ENCODE assay signal across 12 mouse cellular contexts in the genomic region with DNA sequence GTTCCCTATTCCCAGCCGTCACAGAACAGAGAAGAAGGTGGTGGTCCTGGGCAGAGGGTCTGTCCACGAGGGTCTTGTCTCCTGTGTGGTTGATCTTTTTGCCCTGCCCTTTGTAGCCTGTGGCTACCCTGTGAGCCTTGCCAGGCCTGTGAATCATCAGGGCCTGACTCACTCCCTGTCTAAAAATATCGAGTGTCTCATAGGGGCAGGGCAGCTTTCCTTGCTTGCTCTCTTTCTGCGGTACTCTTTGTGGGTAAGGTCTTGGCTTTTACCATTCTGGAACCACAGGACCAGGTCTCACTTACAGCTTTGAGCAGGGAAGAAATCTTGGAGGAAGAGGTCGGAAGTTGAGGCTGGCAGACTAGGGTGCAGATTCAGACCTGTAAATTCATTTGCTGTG.
A peak's percentile ranks its signal among the peaks of the same experiment; 100 is the strongest.
DNase-seq lines count a peak whose midpoint lies in the region; ATAC-seq and TF ChIP-seq lines count a peak whose summit lies in the region.
"Had no signal": no experiment of that assay in that cellular context is flagged by ENCODE, and none has a peak within 500 bp of the region (broad histone marks: within the 10 kb centered on the region; RNA-seq: fewer than 3 reads in every experiment).

No protein-coding gene starts in this region.

- intact Hi-C loops in gastrocnemius, adult 2 months (cut with DNase I), result no loop called here

- no peak for TF ChIP-seq CTCF in gastrocnemius, adult 2 months (IDR thresholded peaks at IDR 0.05)

- H3K4me3 ChIP-seq in gastrocnemius, adult 2 months, result no peak overlapping the region

- ATAC-seq in monocyte, adult 5-6 weeks (replicated peaks; ENCODE audit: insufficient number of reproducible peaks, low FRiP score, low TSS enrichment, poor library complexity, severe bottlenecking), result no peak
- ATAC-seq: forebrain, embryonic 14.5 days had no signal

- DNase-seq in adrenal gland, adult (ENCODE audit: inconsistent age in 2 of 2, low spot score in 1 of 2), result peak; percentile 70 to 87
- no peak for DNase-seq in adrenal gland, postnatal 4 days (ENCODE audit: low spot score in 2 of 2)
- DNase-seq in urinary bladder, postnatal 14 days (ENCODE audit: low spot score), result peak; percentile 58
- DNase-seq in urinary bladder, adult 2 months (ENCODE audit: low spot score), result no peak
- peak; percentile 84 for DNase-seq in gastrocnemius, adult 2 months
- no peak for DNase-seq in layer of hippocampus, adult 9-10 months (ENCODE audit: low spot score)
- DNase-seq in spleen, postnatal 14 days (ENCODE audit: low spot score in 2 of 2), result no peak
- DNase-seq: embryo, embryonic 11 days; kidney, postnatal 10 days; thymus, postnatal 36 days had no signal

- peak overlapping the region; percentile 91 for H3K27ac ChIP-seq in gastrocnemius, adult 2 months

Comparison
In these comparisons a context has a peak if more than half of its experiments do, and no peak if none do; other contexts are left out.
1. DNase-seq: peak in adrenal gland, adult (2 of 2), urinary bladder, postnatal 14 days (single experiment) and gastrocnemius, adult 2 months (single experiment); none in adrenal gland, postnatal 4 days (0 of 2), urinary bladder, adult 2 months (single experiment), layer of hippocampus, adult 9-10 months (single experiment) and spleen, postnatal 14 days (0 of 2).